Mouse (Mus musculus) ovary, postnatal 36 days (tissue): ENCODE measurements at regions not wholly inside any gene's neighbourhood (a gene's known extent, or its start where the extent isn't known, plus 50 kb on each side); places are given as distances from the start of the nearest gene placed in this dataset.

Experiments used
- DNase-seq: peaks from one replicate; pipeline ENCODE4 v3.0.0; 2022; ENCODE audit warnings: low spot score, mixed read lengths

DNA sequence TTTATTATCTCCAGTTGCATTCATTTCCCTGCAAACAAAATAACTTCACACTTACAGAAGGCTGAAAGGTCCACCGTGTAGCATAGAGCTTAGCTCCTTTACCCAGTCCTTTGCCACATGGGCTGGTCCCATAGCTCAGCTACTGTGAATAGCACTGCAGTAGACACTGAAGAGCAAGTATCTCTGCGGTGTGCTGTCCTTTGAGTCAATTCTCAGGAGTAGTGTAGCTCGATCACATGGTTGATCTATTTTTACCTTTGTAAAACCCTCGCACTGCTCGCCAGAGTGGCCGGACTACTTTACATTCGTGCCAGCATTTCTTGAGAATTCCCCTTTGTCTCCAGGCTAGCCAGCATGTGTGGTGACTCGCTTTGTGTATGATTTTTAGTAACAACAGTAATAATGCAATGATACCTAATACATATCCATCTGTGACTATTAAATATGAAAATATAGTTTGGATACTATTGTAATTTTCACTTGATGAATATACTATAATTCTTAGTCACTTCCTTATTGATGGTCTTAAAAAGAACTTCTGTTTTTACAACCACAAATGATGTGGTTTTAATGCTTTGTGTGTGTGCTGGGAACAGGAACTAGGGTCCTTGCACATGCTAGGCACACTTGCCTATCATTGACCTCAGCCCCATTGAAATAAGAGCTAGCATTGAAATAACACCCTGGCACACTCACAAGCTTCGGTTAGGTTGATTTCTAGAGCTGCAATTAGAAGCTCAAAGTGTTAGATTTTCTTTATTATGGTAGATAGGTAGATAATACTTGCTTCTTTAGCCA, 257.7 kb upstream of the Atp11b start:
- DNase-seq = no peak

DNA sequence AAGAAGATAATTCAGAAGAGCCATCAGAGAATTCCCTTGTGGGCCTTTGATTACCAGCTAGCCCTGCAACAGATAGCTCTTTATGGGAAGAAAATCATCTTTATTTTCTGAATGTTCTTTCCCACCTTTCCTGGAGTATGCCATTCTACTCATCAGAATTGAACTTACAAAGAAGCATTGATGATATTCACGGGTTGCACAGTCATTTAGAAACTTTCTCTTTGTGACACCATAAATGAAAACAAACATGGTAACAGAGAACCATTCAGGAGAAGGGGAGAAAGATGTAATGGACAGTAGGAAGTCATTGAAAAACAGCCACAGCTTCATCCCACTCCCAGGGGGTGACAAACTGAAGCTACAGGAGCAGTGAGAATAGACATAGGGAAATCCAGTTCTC, 243.6 kb upstream of the Atp11b start:
- no peak for DNase-seq

DNA sequence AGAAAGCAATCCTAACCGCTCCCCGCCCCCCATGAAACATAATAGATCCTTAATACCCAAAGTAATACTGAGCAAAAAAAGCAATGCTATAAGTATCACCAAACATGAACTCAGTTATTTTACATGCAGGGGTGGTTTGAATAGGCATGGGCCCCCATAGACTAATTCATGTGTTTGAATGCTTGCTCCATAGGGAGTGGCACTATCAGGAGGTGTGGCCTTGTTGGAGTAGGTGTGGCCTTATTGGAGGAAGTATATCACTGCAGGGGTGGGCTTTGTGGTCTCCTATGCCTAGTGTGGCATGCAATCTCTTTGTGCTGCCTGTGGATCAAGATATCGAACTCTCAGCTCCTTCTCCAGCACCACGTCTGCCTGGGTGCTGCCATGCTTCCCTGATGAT, 237.4 kb upstream of the Atp11b start:
- no peak for DNase-seq

DNA sequence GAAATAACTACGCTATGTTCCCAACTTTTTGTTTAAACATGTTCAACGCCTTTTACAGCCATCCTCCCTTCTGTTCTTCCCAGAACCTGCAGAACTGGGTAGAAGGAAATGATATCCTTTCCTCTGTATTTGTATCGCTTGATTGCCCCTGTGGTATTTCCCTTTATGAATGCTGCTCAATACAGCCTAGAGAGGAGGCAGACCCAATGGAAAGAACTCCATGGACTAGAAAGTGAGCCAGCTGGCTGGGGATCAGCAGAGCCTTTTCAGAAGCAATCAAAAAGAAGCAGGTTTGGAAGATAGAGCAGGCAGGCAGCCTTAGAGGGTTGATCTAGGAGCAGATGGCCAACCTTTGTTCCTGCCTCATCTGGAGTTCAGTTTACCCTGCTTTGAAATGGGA, 233.8 kb upstream of the Atp11b start:
- peak; percentile 19 for DNase-seq

DNA sequence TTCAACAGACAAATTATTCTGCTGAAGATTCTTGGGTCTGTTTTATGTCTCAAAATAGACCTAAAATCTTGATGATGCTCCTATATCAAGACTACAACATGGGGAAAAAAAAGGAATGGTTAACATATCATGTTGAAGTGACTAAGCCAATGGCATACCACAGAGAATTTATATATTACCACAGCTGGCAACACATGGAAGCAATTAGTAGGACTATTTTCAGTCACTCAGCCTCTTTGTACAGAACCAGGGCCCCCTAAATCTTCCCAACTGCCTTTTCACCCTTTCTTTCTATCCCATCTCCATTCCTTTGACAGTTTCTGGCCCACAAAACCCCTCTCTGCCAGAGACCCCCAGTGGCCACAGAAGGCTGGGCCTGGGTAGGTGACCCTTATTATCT, 206.2 kb upstream of the Atp11b start:
- DNase-seq = no peak

DNA sequence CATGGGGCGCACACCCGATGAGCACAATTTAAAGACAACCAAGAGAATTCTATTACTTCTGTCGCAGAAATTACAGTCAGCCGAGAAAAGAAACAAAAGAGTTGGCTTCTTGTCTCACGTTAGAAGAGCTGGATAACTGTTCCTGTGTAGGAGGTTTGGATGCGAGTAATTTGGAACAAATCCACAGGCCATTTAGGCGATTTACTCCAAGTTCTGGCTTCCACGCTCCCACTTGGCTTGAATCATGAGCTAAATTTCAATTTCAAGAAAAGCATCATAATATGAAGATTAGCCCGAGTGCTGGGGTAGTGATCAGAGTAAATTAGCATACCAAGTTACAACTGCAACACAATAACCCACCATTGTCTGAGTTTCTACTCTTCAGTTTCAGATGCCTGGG, 202.1 kb upstream of the Atp11b start:
- DNase-seq = no peak

DNA sequence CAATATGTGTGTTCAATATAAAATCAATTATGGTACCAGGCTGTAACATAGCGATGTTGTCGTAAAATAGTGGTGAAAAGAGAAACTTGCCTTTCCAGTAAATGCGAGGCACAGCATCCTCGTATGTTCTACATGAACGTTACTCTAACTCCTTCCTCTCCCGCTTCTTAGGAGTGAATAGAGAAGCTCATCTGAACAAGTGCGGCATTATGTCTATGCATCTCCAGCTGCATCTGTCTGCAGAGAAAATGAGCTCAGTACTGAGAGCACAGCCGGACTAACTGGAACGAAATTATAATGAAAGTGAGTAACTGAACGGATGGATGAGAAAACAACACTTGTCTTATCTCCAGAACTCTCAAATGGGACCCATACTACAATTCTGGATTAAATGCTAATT, 193.5 kb upstream of the Atp11b start:
- no peak for DNase-seq

DNA sequence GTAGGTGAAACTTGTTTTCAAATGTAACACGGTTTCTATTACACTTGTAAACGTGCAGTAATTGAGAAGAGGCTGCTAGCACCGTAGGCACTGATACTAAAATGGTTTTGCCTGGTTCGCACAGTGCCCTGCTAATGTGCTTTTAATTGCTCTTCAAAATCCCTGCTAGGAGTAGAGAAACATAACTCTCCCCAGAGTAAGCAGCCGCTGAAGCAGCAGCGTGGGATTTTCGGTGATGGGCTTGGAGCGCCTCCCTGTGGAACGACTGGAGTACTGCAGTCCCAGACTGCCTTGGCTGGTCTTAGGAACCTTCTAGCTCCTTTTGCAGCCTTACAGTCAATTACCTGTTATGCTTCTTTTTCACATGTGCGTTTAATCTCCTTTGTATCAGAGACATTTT, 179.5 kb upstream of the Atp11b start:
- peak; percentile 24 for DNase-seq
